Mouse (Mus musculus) gastrocnemius, postnatal 4 days (tissue): Measurements from ENCODE around the gene Ntf3. TPM values are rescaled to one million over a fixed set of nuclear protein-coding genes. Genes with fewer than 3 reads are reported as not detected.

Experiments
- DNase-seq, 2 experiments: peaks; one replicate each; pipeline ENCODE4 v3.0.0; 2021 to 2022; ENCODE audit warnings: low spot score in 2 of 2, mixed read lengths in 2 of 2
- total RNA-seq, 2 experiments: library from RNA; stranded (reverse); gene quantifications; 2 replicates each; pipeline ENCODE4 v1.2.3; 2021

Gene Ntf3
- total RNA-seq, 2 experiments from 2014 or later, result 3.0 to 3.3 TPM

- DNase-seq, result peak in 1 of 2 experiments; percentile 30
Observed at GRCm38 (mm10) chr6:126159279-126160066, 7.2 kb downstream of the Ntf3 start.

- DNase-seq, result no peak
Observed at GRCm38 (mm10) chr6:126155928-126156327, 10.8 kb downstream of the Ntf3 start.

DNA sequence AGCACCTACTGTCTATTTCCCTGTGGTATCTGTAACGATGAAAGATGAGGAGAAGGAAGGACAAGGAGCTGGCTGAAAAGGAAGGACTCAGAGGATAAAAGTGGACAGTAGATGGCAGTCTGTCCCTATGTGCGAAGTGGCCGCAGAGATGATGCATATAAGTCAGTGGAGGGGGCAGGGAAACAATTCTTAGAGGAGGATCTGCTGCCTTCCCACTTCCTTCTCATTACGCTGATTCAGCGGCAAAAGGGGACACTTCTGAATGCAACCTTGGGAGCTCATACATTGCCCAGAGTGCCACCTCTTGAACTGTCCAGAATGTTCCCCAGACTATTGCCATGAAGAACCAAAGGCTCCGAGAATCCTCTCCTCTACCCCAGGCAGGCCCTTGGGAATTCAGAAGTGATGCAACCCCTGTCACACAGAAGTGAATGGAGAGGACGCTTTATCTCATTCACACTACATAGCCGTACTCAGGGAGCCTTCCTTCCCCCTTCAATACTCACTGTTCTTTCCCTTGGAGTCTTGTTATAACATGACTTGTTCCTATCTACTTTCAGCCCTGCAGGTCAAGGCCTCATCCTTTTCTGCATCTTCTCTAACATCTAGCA, 12.2 kb downstream of the Ntf3 start:
- no peak for DNase-seq

DNA sequence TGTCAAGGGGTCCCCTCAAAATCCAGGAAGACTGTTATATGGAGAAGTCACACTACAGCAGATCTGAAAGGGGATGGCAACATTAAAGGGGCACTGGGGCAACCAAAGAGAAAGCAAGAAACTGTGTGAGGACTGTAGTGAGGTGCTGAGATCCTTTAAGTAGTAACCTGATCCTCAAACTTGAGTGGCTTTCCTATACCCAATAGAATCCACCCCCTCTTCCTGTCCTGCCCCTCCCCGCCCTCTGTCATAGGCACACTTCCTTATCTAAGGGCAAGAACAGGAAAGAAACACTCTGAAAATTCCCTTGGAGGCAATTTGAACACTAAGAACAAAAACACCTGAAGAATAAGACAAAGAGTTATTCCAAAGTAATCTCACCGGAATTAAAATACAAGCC, 13.6 kb downstream of the Ntf3 start:
- DNase-seq, result no peak

GRCm38 (mm10) chr6:126143659-126144058, 23.1 kb downstream of the Ntf3 start:
- no peak for DNase-seq

GRCm38 (mm10) chr6:126142741-126143140, 24.0 kb downstream of the Ntf3 start:
- DNase-seq, result no peak

DNA sequence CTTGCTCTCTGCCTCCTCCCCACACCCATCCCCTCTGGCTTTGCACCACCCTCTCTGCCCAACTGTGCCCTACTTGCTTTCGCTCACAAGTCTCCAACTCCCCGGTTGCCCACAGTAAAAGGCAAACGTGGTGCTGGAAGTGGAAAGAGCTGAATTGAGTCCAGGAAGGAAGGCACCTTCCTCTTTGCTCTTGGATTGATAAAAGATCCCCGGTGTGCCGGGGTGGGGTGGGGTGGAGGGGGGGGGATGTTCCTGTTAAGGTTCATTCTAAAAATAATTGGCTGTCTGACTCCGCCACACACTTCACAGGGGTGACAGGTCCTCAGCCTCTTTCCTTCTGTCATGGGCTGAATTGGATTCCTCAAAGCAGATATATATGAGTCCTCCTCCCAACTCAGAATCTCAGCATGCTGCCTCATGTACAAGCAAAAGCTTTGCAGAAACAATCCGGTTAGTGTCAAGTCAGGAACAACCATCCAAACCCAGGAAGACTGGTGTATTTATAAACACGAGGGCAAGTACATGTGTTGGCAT, 24.6 kb downstream of the Ntf3 start:
- no peak for DNase-seq

DNA sequence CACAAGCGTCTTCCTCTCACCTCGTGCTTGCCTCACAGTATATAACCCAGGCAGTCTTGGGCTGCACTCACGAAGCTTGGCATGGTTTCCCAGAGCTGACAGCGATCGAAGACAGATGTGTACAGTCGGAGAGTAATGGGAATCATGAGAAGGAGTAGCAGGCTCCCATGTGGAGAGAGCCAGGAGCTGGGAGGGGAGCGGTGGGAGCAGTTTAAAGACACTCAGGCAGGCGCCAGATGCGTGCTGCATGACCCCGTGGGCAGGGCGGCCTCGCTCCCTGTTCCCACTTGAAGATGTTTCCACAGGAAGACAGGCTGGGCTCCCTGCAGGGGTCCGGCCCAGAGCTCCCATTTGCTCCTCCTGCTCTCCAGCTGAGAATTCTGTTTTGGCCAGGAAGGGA, 25.2 kb downstream of the Ntf3 start:
- DNase-seq, result peak; percentile 30 to 56

DNA sequence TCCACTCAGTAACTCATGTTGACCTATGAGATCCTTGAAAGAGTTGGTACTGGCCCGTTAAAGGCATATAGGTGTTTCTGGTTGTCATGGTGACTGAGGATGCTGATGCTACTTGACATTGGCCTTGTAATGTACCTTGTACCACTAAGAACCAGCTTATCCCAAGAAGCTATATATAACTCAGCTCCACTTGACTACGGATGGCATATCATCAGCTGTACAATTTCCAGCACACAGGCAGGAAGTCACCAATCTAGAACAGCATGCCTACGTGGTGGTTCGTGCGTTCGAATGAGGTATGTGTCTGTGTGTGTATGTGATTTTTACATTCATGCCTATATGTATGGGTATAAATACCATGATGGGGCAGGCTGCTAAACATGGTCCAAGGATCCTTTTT, 25.7 kb downstream of the Ntf3 start:
- DNase-seq, result no peak

DNA sequence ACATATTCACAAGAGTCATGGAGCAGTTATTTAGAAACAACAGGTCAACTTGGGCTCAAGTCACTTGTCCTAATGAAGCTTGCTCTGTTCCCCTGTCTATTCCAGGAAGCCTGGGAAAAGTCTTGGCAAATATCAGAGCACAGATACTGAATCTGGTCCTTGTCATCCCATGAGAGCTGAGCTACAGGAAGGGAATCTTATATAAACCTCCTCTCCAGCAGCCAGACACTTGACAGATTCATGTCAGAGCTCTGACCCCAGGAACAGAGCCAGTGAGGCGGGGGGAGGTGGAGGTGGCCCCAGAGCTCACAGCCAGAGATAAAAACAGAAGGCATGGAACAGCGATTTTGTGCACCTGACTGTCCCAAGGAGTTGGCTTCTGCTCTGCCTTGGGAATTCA, 26.3 kb downstream of the Ntf3 start:
- no peak for DNase-seq

- no peak for DNase-seq
Observed at GRCm38 (mm10) chr6:126134155-126134906, 32.4 kb downstream of the Ntf3 start.

- DNase-seq, result no peak
Observed at GRCm38 (mm10) chr6:126128238-126128637, 38.5 kb downstream of the Ntf3 start.

- DNase-seq, result no peak
Observed at GRCm38 (mm10) chr6:126118247-126118646, 48.5 kb downstream of the Ntf3 start.

GRCm38 (mm10) chr6:126117191-126117590, 49.5 kb downstream of the Ntf3 start:
- no peak for DNase-seq

DNA sequence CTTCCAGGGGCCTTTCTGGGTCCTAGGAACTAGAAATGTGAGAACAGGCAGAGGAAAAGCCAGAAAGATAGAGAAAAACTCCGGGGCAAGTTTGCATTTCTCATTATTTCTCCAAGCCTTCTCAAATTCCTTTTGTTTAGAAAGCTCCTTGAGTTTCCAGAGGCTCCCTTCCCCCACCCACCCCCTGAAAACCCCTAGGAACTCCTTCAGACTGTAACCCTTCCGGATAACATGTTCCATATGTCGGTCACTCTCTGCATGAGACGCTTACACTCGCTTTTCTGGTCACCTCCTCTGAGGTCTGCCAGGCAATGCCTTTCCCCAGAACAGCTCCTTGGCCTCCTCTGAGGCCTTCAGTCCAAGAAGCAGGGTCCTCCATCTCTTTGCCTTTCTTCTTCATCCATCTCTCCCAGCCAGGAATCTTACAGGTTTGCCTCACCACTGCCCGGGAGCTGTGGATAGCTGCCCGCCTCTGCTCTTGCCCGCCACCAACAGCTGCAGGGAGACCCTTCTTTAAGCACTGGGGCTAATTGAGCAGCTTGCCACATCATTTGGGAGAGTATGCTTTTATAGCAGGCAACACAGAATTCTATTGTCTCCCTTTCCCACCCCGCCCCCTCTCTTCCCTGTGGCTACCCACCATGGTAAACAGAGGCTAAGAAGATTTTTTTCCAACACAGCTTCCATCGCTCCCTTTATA, 51.6 kb downstream of the Ntf3 start:
- DNase-seq, result no peak

DNA sequence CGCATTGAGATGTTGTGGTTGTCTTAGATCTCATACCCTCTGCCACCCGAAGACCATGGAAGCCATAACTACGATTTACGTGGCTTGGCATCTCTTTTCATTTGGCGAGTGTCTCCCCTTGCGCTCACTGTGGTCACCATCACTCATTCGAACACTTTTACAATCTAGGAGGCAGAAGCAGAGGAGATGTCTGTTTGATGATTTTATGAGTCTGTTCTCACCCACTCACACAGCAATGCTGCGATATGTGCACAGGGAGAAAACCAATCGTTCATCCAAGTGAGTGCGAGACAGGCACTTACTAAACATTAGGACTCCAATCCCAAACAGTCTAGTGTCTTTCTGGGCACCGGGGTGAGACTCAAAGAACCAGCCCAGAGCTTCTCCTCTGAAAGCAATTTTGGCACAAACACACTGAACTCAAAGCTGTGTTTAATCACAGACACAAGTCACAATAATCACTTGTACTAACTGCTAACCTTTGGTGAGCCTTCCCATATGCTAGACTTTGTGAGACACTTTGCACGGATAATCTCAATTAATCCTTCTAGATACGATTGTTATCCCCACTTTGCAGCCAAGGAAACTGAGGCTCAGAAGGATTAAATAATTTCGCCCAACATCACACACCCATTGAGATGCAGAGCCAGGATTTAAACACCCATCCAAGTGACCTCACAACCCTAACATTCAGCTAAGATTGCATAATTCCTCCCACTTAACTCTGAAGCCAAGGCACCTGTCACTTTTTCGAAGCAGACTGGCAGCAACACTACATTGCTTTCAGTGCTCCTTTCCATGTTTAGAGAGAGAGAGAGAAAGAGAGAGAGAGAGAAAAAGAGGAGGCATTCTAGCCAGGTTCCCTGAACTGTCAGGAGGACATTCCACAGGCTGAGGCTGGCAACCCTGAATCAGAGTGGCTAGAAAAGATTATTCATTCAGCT, 55.5 kb downstream of the Ntf3 start:
- DNase-seq, result no peak

DNA sequence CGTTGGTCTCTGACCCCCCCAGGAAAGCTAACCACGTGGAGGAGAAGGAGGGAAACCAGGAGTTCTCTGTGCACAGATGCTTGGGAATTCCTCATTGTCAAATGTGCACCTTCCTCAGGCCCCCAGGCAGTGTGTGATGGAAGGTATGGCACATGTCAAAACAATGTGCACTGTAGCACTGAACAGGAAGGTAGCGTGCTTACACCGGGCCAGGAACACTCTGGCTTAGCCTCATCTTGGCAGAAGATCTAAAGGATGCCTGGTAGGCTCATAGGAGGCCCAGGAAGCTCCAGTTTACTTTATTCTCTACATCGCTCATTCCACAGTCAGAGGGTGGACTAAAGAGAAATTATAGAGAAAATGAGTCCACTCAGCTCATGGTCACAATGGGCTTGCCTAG, 57.5 kb downstream of the Ntf3 start:
- no peak for DNase-seq

DNA sequence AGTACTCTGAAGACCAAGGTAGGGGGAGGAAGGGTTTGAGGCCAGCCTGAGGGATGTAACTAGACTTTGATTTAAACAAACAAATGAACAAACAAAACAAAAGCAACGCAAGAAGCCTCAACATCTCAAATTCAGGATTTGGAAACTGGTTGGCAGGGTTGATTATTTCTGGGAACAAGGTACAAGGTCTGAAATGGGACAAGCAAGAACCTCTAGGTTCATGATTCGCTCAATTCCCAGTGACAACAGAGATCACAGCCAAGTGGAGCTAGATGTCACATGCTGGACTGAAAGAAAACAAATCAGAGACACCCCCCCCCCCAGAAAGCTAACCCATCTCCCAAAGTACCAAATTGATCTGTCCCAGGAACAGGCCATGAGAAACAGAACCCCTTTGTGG, 57.9 kb downstream of the Ntf3 start:
- DNase-seq, result no peak

- no peak for DNase-seq
Observed at GRCm38 (mm10) chr6:126107398-126107797, 59.3 kb downstream of the Ntf3 start.

GRCm38 (mm10) chr6:126106798-126107173, 59.9 kb downstream of the Ntf3 start:
- no peak for DNase-seq
